Mouse (Mus musculus): ENCODE results near the gene Ak5.

DNA sequence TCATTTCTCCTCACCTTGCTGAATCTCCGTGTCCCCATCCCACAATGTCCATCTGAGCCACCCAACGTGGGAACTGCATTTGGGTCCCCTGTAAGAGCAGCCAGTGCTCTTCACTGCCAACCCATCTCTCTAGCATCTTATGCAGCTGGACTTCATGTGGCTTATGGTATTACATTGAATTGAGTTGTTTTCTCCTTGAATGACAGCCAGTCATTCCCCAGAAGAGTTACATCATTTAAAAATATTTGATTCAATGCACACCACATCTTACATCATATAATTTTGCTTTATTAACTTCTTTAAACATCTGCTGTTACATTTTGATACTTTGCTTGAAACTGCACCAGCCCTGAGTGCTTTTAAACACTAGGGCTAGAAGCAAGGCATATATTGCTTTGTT is 106.5 kb downstream of the Ak5 start:
- TF ChIP-seq CTCF (IDR thresholded peaks at IDR 0.05; ENCODE audit: borderline replicate concordance, extremely low read depth, insufficient read depth, insufficient read length) (no peak), POLR2A (IDR thresholded peaks at IDR 0.05; ENCODE audit: borderline replicate concordance, extremely low read depth, insufficient read depth, insufficient read length, poor library complexity, severe bottlenecking) (no peak)

Measured in brain, embryonic 14.5 days (tissue).